Mouse (Mus musculus): ENCODE measurements around the gene Mgat3.

Gene Mgat3

DNA sequence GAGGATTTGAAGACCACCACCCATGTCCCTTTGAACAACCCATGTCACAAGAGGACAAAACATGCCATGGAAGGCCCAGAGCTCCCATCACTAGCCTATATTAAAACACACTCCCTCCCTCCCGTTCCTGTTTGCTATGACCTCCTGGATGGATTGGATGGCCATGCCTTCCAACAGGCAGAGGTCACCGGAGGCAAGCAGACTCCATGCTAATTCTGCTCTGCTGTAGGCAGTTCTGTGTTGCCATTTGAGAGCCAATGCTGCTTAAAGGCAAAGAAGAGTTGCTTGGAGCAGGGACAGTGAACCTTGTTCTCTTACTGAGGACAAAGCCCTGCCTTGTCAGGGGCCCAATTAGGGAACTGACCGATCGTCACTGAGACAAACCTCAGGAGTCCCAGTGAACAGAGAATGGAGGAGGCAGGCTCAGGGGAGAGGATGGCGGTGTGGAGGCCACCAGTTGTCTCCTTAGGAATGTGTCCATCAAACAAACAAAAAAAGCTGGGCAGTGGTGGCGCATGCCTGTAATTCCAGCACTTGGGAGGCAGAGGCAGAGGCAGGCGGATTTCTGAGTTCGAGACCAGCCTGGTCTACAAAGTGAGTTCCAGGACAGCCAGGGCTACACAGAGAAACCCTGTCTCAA, 86.0 kb downstream of the Mgat3 start:
- no peak for DNase-seq (ENCODE audit: low spot score in 2 of 2)

DNA sequence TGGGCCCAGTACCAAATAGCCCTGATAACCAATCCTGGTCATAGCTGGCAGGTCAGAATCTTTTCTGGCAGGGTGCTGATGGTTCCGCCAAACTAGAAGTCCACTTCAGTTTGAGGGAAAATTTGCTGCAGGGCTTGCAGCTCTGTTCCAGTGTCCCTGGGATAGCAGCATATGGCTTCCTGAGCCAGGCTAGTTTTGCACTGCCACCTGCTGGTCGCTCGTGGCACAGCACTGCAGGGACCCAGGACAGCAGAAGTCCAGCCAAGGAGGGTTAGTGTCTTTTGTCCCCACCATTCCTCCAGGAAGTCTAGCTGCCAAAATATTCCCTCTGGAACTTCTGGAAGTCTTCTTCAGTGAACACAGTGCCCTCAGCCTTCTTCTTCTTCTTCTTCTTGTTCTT, 87.2 kb downstream of the Mgat3 start:
- peak; percentile 74 to 84 for DNase-seq (ENCODE audit: low spot score in 2 of 2)

DNA sequence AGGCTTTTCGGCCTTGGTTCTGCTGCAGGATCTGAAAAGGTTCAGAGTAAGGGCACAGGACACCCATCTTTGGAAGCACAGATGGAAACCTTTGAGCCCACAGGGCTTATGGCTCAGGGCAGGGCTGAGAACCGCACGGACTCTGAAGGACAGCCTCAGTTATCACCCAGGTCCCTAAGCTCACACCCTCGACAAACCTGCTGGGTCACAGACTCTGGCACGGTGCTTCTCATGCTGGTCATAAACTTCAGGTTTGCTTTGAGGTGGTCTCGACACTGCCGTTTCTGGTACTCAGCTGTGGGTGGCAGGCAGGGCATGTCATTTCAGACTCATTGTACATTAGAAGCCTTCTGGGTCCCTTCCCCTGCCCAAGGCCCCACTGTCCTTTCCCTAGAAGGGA, 87.6 kb downstream of the Mgat3 start:
- DNase-seq (ENCODE audit: low spot score in 2 of 2): no peak

DNA sequence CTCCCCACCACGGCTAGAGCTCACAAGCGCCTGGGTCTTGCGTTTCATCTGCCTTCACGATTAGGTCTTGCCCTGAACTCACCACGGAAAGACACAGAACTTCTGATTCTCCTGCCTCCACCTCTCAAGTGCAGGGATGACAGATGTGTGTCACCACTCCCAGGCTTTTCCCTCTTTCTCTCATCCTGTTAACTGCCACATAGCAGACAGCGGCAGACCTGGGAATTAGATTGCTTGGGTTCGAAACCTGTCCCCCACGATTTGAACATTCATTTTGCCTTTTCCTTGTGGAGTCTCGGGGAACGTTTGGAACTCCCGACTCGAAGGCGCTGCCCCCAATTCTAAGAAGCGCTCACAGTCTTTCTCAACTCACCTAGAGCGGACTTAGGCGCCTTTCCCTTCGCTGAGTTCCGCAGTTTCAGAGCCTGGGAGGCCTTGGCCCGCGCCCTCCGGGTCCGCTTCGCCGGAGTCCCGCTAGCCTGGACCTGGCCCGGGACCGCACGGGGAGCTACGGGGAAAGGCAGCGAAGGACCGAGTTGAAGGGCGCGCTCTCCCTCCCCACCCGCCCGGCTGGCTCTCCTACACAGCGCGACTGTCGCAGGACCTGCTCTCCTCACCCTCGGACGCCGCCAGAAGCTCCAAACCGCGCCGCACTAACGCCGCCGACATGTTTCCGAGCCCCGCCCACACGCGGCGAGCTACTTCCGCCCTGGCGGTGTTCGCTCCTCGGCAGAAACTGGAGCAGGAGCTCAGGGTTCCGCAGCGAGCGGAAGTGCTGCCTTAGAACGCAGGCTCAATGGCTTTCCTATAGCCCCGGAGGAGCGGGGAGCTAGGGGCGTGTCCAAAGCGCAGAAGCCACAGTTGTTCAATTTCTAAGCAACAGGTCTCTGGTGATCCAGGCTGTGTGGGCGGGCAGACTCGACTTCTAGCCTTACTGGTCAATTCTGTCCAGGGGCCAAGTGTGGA, 90.4 kb downstream of the Mgat3 start, which contains the start of gene Rps19bp1:
Rps19bp1 (minus strand) TSS at position 706 of the 966 bp plus-strand sequence.
- DNase-seq (ENCODE audit: low spot score in 2 of 2): peak; percentile 81 to 87

Data from spleen, postnatal 14 days (tissue).